Mouse (Mus musculus): ENCODE results near the gene Lelp1. TPM values are rescaled to one million over a fixed set of nuclear protein-coding genes. Genes with fewer than 3 reads are reported as not detected.
A peak's percentile ranks its signal among the peaks of the same experiment; 100 is the strongest.

The Lelp1 gene
- total RNA-seq (2021): not detected
- long read RNA-seq: 0 reads

- no peak for DNase-seq (ENCODE audit: low spot score in 2 of 2)
Observed at GRCm38 (mm10) chr3:92142644-92143043, at the start of gene Lelp1. Gene Lelp1, minus strand, starts transcription at chr3:92142744.

DNA sequence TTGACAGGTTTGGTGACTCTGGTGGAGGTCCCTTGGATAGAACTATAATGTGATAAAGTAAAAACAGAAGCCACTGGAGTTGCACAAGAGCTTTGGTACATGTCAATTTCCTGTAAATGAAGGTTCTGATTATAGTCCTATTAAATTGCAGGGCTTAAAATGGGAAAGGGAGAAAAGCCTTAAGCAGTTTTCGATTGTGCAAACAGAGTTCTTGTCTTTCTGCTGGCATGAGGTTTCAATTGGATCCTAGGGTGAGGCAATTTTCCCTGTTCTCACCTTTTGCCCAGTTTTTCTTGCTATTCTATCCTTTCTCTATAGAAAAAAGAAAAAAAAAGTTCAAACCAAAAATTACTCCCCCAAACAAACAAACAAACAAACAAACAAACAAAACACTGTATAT lies 34.3 kb upstream of the Lelp1 start:
- no peak for DNase-seq (ENCODE audit: low spot score in 2 of 2)

DNA sequence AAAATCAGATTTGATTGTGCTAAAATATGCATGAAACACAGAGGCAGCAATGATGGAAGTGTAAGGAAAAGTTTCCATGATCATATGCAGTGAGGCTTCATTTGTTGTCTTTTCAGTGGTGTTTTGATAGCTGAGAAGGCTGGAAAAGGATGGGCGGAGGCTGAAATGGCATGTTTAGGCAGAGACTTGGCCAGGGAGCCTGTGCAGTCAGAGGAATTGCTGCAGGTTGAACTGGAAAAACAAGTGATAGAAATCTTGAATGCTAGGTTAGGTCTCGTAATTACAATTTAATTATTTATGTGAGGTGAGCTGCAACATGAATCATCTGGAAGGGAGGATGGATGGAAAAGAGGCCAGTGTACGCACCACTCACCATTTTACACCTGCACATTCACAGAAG lies 27.3 kb upstream of the Lelp1 start:
- no peak for DNase-seq (ENCODE audit: low spot score in 2 of 2)

DNA sequence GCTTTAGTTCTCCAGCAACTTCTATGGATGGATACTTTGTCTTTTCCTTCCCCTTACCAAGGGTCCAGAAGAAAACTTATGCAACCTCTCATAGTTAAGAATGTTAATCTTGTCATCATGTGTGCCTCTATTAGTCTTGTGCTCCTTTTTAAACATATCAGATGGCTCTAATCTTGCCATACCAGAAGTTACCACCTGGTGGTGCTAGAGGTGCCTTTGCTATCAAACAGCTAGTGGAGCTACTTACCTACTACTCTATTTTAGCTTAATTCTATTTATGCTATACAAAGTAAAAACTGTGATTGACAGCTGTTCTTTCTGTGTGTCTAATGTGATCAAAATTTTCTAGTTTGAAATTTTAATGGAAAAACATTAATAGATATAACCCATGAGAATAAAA lies 10.8 kb upstream of the Lelp1 start:
- DNase-seq (ENCODE audit: low spot score in 2 of 2): peak; percentile 58 to 63

DNA sequence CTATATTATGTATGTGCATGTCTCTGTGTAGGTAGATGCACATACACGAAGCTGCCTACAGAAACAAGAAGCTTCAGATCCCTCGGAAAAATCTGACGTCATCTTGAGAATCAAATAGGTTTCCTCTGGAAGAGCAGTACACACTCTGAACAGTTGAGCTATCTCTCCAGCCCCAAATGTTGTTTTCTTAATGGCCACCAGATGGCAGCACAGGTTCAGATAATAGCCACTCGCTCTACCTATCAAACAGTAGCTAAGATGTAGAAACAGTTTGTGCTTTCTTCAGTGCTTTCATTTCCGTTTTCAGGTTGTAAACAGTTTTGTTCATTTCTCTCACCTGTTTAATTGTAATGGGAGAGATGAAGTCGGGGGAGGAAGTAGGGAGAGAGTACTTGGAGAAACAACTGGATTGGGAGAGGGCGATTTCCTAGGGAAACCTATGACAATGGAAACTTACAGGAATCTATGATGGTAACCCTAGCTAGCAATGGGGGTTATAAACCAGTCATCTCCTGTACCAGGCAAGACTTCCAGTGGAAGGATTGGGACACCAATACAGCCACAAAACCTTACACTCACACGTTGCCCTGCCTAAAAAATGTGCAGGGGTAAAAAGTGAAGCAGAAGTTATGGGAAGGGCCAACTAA lies 8.2 kb upstream of the Lelp1 start:
- peak; percentile 57 to 70 for DNase-seq (ENCODE audit: low spot score in 2 of 2)

DNA sequence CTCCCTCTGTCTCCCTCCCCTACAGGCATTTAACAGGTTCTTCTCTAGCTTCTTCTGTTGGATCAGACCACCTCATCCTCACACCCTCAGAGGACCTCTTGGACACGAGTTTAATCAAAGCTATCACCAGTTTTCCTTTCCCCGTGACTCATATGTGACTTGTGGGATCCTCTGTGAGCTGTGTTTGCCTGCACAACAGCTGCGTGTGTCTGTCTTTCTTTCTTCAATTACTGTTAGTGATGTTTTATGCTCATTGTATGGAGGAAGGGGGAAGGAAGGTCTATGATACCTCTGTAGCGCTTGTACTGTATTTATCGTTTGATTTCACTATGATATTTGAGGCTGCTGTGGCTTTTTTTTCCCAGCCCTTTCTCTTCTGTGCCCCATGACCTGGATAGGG lies 5.4 kb upstream of the Lelp1 start:
- DNase-seq (ENCODE audit: low spot score in 2 of 2): no peak

GRCm38 (mm10) chr3:92147420-92147819 lies 4.9 kb upstream of the Lelp1 start:
- DNase-seq (ENCODE audit: low spot score in 2 of 2): no peak

- no peak for DNase-seq (ENCODE audit: low spot score in 2 of 2)
Observed at GRCm38 (mm10) chr3:92123847-92124246, 18.7 kb downstream of the Lelp1 start, which contains the start of gene Prr9. Gene Prr9, minus strand, starts transcription at chr3:92123947.

- no peak for DNase-seq (ENCODE audit: low spot score in 2 of 2)
Observed at GRCm38 (mm10) chr3:92120902-92121301, 21.6 kb downstream of the Lelp1 start.

GRCm38 (mm10) chr3:92117930-92118329 lies 24.6 kb downstream of the Lelp1 start:
- peak; percentile 2 to 12 for DNase-seq (ENCODE audit: low spot score in 2 of 2)

DNA sequence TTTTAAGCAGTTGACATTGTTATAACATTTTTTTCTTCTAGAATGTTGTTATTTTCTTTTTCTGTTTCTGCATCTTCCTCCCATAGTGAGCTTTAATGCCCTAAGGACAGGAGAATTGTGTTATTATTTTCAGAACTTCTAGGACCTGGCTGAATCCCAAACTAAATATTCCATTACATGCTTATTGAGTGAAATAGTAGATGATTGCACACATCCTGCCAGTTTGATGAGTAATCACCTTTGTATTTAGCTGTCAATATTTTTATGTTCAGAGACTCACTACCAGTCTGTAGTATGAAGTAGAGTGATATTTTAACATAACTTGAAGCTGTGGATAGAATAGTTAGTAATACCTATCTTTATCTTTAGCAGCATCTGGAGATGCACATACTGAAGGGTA lies 31.0 kb downstream of the Lelp1 start:
- no peak for DNase-seq (ENCODE audit: low spot score in 2 of 2)

- no peak for DNase-seq (ENCODE audit: low spot score in 2 of 2)
Observed at GRCm38 (mm10) chr3:92110790-92111189, 31.8 kb downstream of the Lelp1 start.

GRCm38 (mm10) chr3:92106582-92106981 lies 36.0 kb downstream of the Lelp1 start:
- DNase-seq (ENCODE audit: low spot score in 2 of 2): peak; percentile 9 to 22

Other genes starting within 250 kb of the Lelp1 start
- gene Pglyrp3, start 128.2 kb downstream of the Lelp1 start, total RNA-seq (2021): not detected
- 1 to 10 TPM; 6.6 to 6.8 TPM for gene Lor, start 59.6 kb downstream of the Lelp1 start, total RNA-seq (2021)
- not detected for gene Prr9, start 18.8 kb downstream of the Lelp1 start, total RNA-seq (2021)
- not detected for gene Sprr2a1, start 73.1 kb upstream of the Lelp1 start, total RNA-seq (2021)
- not detected for gene Sprr2a2, start 73.2 kb upstream of the Lelp1 start, total RNA-seq (2021)
- not detected for gene Sprr2a3, start 142.7 kb upstream of the Lelp1 start, total RNA-seq (2021)
- not detected for gene Sprr2b, start 173.9 kb upstream of the Lelp1 start, total RNA-seq (2021)
- not detected for gene Sprr2d, start 196.4 kb upstream of the Lelp1 start, total RNA-seq (2021)
- not detected for gene Sprr2e, start 209.4 kb upstream of the Lelp1 start, total RNA-seq (2021)
- gene Sprr2f, start 222.4 kb upstream of the Lelp1 start, total RNA-seq (2021): not detected
- gene Sprr2h, start 242.9 kb upstream of the Lelp1 start, total RNA-seq (2021): not detected

Measured in layer of hippocampus, postnatal 10 days (tissue).